Mouse (Mus musculus) cerebellum, adult 11-12 months (tissue): ENCODE results near the gene Rab5c.

Experiments
- DNase-seq: peaks from one replicate; pipeline ENCODE4 v3.0.0; 2022

The Rab5c gene

GRCm38 (mm10) chr11:100719312-100719711 lies 18.7 kb downstream of the Rab5c start:
- no peak for DNase-seq

GRCm38 (mm10) chr11:100718866-100719265 lies 19.1 kb downstream of the Rab5c start:
- DNase-seq = no peak

DNA sequence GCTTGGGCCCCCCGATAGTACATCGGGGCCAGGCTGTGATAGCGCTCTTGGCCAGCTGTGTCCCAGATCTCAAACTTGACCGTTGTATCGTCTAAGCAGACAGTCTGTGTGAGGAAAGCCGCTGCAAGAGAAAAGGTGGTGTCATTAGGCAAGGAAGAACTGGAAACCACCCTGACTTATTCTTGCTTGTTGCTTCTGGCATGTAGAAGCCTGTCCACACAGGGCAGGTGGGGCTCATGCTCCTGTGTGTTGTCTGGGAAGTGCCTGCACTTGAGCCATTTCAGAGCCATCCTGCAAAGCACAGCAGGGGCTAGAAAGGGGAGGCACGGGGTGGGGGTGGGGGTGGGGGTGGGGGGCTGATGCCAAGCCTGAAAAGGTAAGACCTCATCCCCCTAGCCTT lies 19.6 kb downstream of the Rab5c start:
- DNase-seq = no peak

- DNase-seq = no peak
Observed at GRCm38 (mm10) chr11:100716649-100717048, 21.4 kb downstream of the Rab5c start.

GRCm38 (mm10) chr11:100714948-100715347 lies 23.1 kb downstream of the Rab5c start:
- DNase-seq = no peak

GRCm38 (mm10) chr11:100714534-100714915 lies 23.5 kb downstream of the Rab5c start:
- DNase-seq = peak; percentile 69

GRCm38 (mm10) chr11:100713735-100714533 lies 24.1 kb downstream of the Rab5c start, which contains the start of gene Hspb9:
TSS of gene Hspb9 (plus strand) at chr11:100713850.
- DNase-seq = peak; percentile 35

- no peak for DNase-seq
Observed at GRCm38 (mm10) chr11:100713174-100713573, 24.8 kb downstream of the Rab5c start.

GRCm38 (mm10) chr11:100711783-100712615 lies 26.0 kb downstream of the Rab5c start, which contains the start of gene Kat2a:
TSS of gene Kat2a (minus strand) at chr11:100712465.
- peak; percentile 85 for DNase-seq

GRCm38 (mm10) chr11:100710977-100711376 lies 27.0 kb downstream of the Rab5c start:
- no peak for DNase-seq

- DNase-seq = peak; percentile 37
Observed at GRCm38 (mm10) chr11:100710528-100710927, 27.5 kb downstream of the Rab5c start.

GRCm38 (mm10) chr11:100709201-100709810 lies 28.7 kb downstream of the Rab5c start:
- DNase-seq = no peak

GRCm38 (mm10) chr11:100705095-100705747 lies 32.8 kb downstream of the Rab5c start:
- no peak for DNase-seq

- DNase-seq = no peak
Observed at GRCm38 (mm10) chr11:100703851-100704531, 34.0 kb downstream of the Rab5c start, which contains the start of gene Dhx58. TSS of gene Dhx58 (minus strand) at chr11:100704271.

DNA sequence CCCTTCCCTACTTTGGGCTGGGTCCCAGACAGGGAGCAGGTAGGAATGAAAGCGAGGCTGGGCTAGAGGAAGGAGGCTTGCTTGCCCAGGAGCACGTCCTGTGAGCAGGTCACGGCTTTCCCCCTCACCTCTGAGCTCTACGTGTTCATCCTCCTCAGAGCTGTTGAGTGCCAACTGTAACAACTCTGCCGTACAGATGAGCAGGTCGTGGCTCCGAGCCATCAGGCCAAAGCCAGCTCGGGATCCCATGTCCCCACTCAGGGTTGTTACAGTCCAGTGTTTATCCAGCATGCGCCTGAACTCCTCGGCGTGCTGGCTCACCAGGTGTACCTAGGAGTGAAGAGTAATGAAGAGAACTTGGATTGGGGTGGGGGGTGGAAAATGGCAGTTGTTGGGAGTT lies 34.6 kb downstream of the Rab5c start:
- DNase-seq = no peak

DNA sequence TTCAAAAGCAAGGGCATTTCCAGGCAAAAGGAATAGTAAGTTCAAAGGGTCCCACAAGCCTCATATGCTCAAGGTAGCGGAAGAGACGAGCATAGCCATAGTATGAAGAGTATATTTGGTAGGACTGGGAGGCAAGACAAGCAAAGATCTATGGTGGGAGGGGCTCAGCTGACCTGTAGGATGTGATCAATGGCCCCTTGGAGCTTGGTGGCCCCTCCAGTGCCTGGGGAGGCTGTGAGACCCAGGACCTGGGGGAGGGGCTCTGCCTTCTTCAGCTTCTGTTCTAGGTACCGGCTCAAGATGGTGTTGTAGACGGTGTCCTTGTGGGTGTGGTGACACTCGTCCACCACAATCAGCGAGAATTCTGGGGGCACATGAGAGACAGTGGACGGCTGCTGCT lies 35.1 kb downstream of the Rab5c start:
- DNase-seq = no peak

DNA sequence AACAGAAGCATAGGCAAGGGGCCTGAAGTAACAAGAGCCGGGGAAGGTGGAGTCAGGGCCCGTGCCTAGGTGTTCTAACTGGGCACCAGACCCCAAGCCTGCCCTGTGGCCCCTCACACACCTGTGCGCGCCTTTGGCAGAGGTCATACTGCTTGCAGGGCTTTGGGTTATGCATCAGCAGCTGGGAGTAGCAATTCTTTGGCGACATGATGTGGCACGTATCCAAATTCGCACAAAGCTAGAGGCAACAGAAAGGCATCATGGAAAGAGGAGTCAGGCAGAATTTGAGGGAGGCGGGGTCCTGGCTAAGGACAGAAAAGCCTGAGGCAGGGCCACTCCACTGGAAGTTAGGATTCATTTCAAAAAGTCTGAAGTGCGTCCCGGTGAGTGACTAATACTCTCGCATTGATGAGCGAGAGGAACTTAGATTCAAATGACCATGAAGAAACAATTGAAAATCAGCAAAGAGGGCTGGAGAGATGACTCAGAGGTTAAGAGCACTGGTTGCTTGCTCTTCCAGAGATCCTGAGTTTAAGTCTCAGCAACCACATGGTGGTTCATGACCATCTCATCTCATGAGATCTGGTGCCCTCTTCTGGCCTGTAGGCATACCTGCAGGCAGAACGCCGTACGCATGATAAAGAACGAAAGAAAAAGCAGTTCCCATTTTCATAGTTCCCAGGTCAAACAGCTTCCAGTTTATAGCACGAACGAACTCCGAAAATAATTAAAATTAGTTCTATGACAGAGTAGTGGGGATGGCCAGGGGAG lies 35.7 kb downstream of the Rab5c start:
- peak; percentile 41 for DNase-seq

GRCm38 (mm10) chr11:100701301-100701700 lies 36.7 kb downstream of the Rab5c start:
- no peak for DNase-seq

- no peak for DNase-seq
Observed at GRCm38 (mm10) chr11:100700710-100701109, 37.3 kb downstream of the Rab5c start.

DNA sequence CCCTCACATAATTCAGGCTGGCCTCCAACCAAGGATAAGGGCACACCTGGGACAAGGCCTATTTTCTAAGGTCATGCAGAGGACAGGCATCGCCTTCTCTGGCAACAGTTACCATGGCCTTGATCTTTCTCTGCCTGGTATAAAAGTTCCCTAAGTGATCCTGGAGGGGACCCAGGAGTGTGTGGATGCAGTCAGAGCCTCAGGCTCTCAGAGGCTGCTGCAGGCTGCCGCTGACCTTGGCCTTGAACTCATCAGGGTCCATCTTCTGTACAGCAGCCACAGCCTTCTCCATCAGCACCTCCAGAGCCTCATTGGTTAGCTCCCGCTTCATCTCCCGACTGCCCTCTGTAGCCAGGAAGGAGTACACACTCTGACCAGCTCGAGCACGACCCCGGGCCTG lies 40.1 kb downstream of the Rab5c start:
- no peak for DNase-seq

- DNase-seq = no peak
Observed at GRCm38 (mm10) chr11:100694926-100695325, 43.1 kb downstream of the Rab5c start.
